Mouse (Mus musculus) thymus, postnatal 36 days (tissue): Measurements from ENCODE around the gene Usp17la.
"Not testable (repeated sequence)": the region's sequence is repeated elsewhere in the genome, so short reads cannot be mapped to it uniquely, and the experiment has no call there.

Source experiments
- DNase-seq, 2 experiments: peaks; one replicate each; pipeline ENCODE4 v3.0.0; 2022; ENCODE audit warnings: mixed read lengths in 2 of 2

Usp17la gene

DNA sequence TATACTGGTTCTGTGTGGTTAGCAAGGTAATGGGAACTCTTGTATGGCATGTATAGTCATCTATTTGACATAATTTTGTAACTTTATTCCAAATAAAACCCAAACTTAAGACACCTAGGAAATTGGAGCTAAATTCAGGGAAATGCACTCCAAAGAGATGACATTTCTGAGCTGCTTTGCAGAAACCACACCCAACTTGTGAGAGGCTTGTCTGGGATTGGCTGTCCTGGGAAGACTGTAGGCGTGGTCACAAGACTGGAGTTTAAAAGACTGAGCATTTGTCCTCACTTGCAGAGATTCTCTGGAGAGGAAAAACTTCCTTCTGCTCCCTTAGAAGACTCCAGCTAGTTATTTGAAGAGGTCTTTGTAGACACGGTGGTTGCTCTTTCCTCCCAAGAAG is at the start of gene Usp17la:
Usp17la (plus strand) TSS at position 301 of the 400 bp plus-strand sequence.
- not testable (repeated sequence) for DNase-seq

DNA sequence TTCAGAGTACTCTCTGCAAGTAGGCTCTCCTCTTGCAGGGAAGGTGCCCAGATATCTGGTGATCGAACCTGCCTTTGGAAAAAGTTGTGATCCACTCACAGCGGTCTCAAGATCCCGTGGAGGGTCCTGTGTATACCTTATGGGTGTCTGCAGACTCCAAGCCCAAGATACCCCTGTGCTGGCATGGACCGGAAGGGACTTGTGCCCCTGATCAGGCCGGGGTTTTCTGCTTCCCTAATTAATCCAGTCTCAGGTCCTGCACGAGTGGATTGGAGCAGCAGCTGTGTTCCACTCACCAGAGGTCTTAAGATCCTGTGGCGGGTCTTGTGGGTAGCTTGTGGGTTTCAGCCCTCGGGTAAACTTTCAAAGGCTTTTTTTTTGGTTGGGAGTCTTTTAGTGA is 46.5 kb upstream of the Usp17la start:
- not testable (repeated sequence) for DNase-seq

DNA sequence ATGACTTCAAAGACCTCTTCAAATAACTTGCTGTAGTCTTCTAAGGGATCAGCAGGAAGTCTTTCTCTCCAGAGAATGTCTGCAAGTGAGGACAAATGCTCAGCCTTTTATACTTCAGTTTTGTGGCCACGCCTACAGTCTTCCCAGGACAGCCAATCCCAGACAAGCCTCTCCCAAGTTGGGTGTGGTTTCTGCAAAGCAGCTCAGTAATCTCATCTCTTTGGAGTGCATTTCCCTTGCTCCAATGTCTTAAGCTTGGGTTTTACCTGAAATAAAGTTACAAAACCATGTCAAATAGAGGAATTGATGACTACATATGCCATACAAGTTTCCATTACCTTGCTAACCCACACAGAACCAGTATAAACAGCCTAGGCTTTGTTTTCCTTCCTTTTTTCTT is 14.3 kb upstream of the Usp17la start, which contains the start of gene Usp17lb:
Usp17lb (minus strand) TSS at position 101 of the 400 bp plus-strand sequence.
- DNase-seq: no peak

DNA sequence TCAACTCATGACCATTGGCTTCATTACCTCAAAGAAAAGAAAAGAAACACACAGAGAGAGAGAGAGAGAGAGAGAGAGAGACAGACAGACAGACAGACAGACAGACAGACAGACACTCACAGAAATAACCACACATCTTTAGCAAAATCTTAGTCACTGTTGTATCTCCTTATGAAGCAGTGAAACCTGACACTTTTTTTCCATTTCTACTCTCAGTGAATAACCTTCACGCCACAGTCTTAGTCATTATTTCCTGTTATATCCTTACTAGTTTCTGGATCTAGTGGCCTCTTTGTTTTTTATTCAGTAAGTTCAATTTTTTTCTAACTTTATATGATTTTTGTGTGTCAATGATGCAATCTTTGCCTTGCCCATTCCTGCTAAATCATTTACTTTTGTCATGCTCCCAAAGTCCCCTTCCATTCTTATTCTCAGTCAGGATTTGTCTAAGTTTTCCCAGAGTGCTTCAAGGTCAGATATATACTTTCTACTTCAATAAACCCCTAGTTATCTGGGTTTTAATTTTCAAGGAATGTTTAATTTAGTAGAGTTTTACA is 13.0 kb upstream of the Usp17la start:
- no peak for DNase-seq

DNA sequence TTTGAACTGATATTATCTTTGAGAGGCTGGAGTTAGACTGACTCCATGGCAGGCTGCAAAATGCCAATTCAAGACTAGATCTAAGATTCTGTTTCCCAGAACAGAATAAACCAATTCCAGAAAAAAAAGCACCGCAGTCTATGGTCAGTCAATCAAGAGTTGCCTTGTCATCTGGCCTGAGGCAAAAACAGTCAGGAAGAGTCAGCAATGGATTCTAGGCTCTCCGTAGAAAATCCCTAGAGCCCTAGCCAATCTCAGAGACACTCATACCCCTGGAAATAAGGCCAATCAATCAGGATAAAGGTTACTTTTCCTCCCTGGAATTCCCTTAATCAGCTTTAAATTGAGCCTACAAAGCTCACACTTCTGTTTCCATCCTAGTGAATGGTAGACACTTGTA is 5.3 kb upstream of the Usp17la start:
- DNase-seq: not testable (repeated sequence)

DNA sequence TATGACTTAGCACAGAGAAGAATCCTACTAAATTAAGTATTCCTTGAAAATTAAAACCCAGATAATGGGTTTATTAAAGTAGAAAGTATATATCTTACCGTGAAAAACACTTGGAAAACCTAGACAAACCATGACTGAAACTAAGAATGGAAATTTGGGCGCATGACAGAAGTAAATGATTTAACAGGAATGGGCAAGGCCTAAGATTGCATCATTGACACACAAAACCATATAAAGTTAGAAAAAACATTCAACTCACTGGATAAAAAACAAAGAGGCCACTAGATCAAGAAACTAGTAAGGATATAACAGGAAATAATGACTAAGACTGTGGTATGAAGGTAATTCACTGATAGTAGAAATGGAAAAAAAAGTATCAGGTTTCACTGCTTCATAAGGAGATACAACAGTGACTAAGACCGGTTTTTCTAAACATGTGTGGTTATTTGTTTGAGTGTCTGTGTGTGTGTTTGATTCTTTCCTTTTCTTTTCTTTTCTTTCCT is 1.5 kb upstream of the Usp17la start:
- no peak for DNase-seq

DNA sequence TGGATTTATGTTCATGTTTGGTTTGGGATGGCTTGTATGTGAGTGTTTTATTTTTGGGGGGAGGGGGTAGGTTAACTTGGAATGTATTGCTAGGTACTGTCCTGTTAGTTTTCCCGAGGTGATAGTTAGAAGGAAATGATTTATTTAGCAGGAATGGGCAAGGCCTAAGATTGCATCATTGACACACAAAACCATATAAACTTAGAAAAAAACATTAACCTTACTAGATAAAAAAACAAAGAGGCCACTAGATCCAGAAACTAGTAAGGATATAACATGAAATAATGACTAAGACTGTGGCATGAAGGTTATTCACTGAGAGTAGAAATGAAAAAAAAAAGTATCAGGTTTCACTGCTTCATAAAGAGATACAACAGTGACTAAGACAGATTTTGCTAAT is 874 bp downstream of the Usp17la start:
- no peak for DNase-seq

DNA sequence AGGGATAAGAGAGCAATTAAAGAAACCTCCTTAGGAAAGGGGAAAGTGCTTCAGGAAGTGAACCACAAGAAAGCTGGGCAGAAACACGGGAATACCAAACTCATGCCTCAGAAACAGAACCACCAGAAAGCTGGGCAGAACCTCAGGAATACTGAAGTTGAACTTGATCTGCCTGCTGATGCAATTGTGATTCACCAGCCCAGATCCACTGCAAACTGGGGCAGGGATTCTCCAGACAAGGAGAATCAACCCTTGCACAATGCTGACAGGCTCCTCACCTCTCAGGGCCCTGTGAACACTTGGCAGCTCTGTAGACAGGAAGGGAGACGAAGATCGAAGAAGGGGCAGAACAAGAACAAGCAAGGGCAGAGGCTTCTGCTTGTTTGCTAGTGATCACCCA is 4.6 kb downstream of the Usp17la start:
- no peak for DNase-seq

DNA sequence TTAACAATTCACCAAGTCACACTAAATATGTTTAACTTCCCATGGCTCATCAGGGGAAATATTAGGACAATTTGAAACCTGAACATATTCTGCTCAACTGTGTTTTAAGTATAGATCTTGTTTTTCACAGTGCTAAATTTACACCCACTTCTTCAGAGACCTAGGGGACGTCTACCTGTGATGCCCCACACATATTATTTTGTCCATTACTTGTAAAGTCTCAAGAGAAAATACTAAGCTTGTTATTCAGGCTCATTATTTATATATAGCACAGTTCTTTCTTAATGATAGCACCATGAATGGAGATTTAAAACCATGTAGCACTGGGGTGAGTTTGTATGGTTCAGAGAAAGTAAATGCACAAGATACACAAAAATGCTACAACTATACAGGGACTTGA is 20.9 kb downstream of the Usp17la start, which contains the start of gene Olfr665:
Olfr665 (plus strand) TSS at position 301 of the 400 bp plus-strand sequence.
- no peak for DNase-seq

DNA sequence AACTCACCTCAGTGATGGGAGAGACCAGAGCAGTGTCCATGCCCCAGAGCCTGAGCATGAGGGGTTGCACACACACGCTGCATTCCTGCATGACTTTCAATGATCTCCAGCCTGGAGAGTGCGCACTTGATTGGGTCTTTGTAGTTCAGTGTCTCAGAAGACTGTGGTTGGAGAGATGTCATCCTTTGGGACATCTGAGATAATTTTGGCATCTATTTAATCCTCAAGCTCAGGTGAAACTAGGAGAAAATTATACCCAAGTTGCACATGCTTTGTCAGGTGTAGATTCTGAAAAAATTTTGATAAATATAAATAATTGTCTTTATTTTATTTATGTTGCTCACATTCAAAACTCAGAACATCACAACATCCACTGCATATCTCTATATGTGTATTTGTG is 39.0 kb downstream of the Usp17la start, which contains the start of gene Olfr666:
Olfr666 (minus strand) TSS at position 101 of the 400 bp plus-strand sequence.
- DNase-seq: no peak
